Mouse (Mus musculus): ENCODE results near the gene Usf2. TPM values are rescaled to one million over a fixed set of nuclear protein-coding genes. Genes with fewer than 3 reads are reported as not detected.

The Usf2 gene
- polyA plus RNA-seq (2017; shearing (Covaris generic)), result 10 to 100 TPM; 11.0 to 16.0 TPM

DNA sequence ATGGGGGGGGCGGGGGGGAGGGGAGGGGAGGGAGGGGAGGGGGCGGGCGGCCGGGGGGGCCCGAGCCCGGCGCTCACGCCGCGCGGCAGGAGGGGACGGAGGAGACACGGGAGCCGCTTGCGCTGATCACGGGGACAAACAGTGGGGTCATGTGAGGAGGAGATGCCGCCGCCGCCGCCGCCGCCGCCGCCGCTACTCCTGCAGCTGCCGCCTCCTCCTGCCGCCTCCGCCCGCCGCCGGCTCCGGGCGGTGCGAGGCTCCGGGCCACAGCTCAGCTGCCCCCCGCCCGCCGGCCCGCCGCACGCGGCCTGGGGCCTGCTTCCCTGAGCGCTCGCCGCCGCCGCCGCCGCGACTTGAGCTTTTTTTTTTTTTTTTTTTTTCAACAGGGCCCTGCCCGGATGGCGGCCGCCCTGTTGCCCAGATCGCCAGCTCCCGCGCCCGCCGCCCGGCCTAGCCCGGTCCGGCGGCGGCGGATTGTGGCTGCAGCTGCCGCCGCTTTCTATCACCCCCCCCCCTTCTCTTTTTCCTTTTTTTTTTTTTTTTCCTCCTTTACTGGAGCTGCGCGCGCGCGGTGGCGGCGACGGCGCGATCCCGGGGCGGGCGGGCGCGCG, at the start of gene Usf2:
Gene Usf2 (minus strand): TSS at position 48 of the 611 bp plus-strand sequence.
- ATAC-seq, result peak; percentile 57

GRCm38 (mm10) chr7:31002650-31003049, 46.0 kb upstream of the Usf2 start:
- ATAC-seq, result peak; percentile 88

DNA sequence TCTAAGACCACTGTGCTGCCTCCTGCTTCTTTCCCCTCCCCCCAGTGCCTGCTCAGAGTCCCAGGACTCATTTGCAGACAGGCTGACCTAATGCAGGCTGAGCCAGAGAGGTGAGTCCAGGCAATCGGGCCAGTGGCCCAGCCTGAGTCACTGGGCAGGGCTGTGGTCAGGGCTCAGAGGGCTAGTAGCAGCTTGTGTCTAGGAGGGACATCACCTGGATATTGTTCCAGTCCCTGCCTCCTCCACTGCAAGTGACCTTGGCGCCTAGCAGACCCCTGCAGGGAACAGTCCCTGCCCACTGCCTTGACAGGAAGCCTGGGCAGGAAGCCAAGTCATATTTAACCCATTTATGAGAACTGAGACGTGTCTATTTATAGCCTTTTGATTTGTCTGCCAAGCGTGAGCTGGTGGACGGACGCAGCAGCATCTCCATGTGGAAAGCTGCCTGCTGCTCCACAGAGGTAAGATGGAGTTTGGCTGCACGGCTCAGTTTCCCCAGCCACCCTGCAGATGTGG, 44.0 kb upstream of the Usf2 start:
- peak; percentile 66 for ATAC-seq

GRCm38 (mm10) chr7:30996491-30996890, 39.9 kb upstream of the Usf2 start:
- no peak for ATAC-seq

GRCm38 (mm10) chr7:30993986-30994385, 37.4 kb upstream of the Usf2 start:
- ATAC-seq, result no peak

DNA sequence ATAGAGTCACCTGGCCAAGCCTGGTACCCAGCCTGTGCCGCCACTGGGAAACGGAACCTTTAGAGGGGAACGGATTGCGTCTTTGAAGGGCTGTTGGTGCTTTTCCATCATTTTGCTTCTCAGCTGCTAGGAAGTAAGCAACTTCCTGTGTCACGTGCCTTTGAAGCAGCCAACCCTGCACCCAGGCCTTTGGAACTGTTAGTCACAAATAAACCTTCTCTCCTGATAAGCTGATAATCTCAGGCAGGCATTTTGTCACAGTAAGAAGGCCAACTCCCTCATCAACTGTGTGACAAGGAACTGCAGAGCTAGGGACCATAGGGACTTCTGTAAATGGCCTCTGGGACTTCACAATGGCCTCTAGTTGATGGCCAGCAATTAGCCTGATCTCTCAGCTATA, 35.5 kb upstream of the Usf2 start:
- no peak for ATAC-seq

DNA sequence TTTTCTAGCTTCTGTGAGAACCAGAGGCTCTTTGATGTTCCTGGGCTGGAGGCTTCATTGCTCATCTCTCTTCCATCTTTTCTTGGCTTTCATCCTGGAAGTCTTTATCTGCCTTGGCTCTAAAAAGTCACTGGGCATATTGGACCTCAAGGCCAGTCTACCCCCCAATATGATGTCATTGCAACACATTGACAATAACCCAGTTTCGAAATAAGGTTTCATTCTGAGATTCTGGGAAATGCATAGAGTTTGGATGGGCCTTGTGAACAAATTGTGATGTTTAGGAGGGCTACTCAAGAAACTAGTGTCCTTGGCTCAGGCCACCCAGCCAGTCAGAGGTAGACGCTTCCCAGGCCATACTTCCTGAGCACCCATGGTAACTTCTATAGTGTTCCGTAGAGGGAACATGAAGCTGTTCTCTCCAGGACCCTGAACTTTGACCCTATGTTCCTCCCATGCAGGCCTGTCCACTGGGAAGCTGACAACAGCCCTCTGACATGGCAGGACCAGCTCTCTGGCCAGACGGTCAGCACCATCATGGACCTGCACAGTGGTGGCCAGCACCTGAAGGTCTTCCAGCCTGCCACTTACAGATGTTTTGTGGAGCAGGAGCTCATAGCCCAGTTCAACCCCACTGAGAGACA, 32.0 kb upstream of the Usf2 start:
- ATAC-seq, result no peak

DNA sequence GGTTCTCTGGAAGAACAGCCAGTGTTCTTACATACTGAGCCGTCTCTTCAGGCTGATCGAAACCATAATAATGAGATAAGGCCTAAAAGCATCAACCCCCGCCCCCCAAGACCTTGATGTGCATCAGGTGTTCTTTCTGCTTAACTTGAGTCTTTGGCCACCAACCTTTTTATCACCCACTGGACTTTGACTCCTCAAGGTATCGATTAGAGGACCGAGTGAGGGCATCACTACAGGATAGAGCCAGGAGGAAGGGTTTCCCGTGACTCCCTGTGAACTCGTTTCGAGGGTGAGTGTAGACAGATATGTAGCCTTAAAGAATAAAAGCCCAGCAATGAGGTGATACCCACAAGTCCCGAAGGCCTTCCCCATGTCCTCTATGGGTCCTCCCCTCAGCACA, 28.8 kb upstream of the Usf2 start:
- ATAC-seq, result no peak

DNA sequence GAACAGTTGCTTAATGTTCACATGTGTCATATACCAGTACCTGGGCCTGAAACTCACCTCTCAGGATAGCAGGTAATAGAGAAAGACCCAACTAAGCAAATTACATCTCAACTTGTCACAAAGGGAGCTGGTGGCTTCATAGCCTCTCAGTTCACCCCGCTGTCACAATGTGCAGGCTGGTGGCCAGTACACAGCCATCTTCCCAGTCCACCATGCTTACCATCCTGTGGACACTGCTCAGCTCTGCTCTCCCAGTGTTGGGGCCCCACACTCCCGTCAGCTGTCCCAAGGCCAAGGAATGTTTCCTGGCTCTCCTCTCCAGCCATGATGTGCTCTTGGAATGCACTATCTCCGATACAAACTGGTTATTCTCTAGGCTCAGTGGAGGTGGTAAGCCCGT, 25.1 kb upstream of the Usf2 start:
- ATAC-seq, result no peak

DNA sequence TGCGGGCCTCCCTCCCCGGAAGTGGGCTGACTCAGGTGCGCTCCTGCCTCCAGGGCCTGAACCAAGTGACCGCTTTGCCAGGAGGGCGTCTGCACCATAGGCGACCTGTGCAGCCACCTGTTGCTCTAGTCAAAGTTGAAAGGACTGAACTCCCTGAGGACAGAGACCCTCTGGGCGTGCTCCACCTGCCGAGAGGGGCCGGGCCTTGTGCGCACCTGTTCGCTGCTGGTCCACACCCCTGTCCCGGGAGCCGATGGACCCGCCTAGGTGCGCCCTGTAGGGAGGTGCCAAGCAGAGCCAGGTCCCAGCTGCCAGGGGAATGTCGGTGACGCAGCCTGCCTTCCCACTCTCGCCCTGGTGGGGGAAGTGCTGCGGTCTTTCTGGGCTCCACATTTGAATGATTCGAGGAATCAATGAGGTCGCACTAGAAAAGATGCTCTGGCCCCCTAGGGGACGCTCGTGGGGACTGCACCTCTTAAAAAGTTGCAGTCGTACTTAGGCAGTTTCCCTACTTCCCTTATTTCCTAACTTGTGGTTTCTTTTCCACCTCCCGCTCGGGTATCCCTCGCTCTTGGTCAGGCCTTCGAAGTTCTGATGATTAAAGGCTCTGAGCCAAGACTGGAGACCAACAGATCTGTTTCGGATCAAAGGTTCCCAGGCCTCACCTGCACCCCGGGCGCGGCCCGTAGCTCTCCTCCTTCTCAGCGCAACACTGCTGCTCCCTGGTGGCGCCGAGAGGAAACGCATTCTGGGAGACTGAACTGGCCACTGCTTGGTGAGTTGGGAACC, 17.1 kb upstream of the Usf2 start, which contains the start of gene Fam187b:
Gene Fam187b (plus strand): TSS at position 290 of the 789 bp plus-strand sequence.
- peak; percentile 94 for ATAC-seq

DNA sequence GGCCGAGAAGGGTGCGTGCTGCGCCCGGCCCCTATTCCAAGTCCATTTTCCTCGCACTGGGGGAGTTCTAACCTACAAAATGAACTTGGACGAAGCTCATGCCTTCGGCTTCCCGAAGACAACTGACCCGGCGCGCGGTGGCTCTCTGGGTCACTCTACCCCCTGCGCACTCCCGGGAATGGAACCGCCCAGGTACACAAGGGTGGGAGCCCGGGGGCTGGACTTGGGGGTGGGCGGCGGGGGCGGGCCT, 16.6 kb upstream of the Usf2 start, which contains the start of gene Lsr:
Gene Lsr (minus strand): TSS at position 214 of the 250 bp plus-strand sequence.
- ATAC-seq, result no peak

DNA sequence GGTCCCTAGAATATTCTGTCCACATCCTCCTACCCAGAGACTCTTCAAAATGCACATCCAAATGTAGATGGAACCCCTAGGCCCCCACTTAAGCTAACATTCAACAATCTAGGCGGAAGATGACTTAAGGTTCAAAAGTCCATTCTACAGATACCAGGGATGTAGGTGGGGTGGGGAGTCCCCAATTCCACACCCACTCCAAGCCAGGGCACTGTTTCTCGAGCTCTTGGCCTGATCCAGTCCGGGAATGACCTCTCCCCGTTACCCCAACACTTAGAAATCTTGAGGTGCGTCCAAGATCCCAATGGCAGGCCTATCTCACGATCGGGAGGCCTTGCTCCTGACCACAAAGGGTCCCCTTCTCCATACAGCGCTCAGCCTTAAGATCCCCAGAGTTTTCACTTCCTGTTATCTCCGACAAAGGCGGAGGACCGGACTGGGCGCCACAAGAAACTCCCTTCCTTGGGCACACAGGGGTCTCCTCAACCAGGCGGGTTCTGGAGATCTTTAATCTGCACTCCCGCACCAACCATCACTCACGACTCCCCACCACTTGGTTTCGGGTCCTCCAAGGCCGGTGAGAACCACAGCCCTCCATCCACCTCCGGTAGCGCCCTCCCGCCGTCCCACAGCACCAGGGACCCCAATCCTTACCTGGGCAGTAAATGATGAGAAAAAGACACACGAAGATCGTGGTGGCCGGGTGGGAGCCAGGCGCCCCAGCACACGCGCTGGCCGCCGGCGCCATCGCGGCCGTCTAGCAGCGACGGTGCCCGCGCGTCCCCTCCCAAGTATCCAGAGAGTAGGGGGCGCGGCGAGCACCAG, 16.0 kb upstream of the Usf2 start:
- ATAC-seq, result no peak

DNA sequence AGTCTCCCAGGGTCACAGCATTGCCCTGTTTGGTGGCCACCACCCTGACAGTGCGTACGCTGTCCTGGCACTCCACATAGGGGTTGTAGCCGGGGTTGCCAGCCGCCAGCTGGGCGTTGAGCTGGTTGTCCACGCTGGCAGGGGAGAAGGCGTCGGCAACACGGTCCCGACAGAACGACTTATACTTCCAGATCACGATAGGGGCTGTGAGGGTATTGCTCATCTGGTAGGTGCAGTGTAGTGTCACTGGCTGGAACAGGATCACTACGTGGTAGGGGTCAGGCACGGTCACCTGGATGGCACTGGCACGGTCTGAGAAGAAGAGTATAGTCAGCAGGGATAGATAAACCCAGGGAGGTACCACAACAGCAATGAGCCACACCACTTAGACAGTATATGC, 15.3 kb upstream of the Usf2 start:
- no peak for ATAC-seq

DNA sequence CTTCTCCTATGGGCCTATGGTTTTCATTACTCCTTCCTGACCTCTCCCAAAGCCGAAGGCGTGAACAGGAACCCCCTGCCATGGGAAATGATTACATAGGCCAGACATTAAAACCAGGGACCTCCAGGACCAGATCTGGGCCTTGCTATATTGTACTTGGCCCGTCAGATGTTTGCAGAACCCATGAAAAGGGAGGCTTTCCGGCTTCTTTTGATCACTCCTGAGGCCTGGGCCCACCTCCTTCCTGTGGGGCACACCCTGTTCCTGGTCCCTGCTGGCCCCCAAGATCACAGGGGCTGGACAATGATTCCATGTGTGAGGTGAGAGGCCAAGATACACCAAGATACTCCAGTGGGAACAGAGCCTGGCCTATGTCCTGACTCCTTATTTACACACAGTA, 12.6 kb upstream of the Usf2 start:
- no peak for ATAC-seq

GRCm38 (mm10) chr7:30968611-30969010, 12.0 kb upstream of the Usf2 start:
- no peak for ATAC-seq

- no peak for ATAC-seq
These were observed 10.1 kb upstream of the Usf2 start for GRCm38 (mm10) chr7:30966657-30967056.

DNA sequence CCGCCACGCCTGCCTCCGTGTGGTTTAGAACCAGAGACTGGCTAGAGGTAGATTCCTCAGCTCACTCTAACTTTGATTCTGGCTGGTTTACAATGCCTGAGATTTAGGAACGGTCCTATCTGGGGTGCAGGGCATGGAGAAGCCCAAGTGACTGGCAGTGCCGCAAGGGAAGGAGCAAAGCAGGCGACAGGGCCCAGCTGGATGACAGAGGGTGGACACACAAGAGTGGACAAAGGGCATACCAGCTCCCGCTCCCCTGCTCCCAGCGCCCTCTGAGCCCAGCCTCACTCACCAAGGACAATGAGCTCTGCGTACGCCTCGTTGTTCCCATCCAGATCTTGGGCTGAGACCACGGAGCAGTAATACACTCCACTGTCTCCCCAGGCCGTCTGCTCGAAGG, 9.1 kb upstream of the Usf2 start:
- ATAC-seq, result no peak

GRCm38 (mm10) chr7:30964366-30964765, 7.8 kb upstream of the Usf2 start:
- no peak for ATAC-seq

DNA sequence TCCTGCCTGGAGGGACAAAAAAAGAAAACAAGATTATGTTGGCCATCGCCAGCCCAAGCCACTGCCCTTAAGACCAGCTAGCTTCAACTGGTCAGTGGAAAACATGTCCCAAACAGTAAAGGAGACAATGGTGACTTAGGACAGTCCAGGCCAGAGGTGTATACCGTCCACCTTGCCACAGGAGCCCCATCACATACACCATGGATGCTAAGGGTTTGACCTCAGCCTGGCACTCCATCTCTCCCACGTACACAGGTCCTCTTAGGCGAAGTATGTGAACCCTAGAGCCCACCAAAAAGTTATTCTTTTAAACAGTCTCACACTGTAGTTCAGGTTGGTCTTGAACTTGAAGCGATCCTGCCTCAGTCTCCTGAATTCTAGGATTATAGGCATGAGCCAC, 6.3 kb upstream of the Usf2 start:
- no peak for ATAC-seq

DNA sequence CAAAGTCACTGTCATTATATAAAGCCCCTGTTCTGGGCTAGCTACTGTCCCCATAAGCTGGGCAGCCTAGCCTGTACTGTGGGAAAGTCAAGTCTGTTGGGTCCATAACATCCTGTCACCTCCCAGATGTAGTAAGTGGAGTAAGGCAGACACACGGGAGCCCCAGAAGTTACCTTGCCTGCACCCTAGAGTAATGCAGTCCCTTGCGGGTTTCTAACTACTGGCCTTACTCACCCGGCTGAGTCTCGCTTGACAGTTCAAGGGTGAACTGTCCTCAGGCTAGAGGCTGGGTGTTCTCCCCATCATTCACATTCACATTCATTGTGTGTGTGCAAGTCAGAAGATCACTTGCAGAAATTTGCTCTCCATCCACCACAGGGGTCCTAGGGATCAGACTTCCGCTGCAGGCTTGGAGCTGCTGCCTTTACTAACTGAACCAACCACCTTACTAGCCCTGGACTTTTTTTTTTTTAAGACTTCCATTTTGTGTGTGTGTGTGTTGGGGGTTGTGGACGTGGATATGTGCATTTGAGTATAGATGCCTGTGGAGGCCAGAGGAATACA, 3.3 kb upstream of the Usf2 start:
- ATAC-seq, result no peak

DNA sequence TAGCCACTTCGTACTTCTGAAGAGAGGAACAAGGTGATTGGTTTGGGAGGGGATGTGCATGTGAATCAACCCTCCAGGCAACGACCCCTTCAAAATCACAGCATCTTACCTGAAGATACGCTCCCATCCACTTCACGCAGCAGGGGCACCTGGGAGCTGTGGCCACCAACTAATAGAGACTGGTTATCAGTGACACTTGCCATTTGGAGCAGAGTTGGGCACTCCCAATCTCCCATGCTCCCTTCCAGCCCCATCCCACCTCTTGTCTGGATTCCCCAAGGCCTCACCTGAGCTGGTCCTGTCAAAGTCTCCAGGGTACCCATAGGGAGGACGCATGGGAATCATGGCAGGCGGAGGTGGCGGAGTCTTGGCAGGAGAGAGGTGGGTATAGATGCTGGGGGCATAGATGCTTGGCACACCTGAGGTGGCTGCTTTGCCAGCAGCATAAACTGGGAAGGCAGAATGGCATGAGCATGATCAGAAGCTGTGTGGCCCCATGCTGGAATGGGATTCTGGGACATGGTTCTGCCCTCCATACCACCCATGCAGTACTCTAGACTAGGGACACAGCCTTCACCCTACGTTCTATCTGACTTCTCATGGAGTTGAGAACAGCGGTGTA, 2.4 kb upstream of the Usf2 start:
- ATAC-seq, result no peak
